Mouse (Mus musculus): Measurements from ENCODE around the gene Tmem131. TPM values are rescaled to one million over a fixed set of nuclear protein-coding genes. Genes with fewer than 3 reads are reported as not detected.

The Tmem131 gene
- total and polyA plus RNA-seq, 3 experiments, result 13.0 to 30.0 (median 28.1) TPM

- WGBS, result 40% methylated on average over 2 of the region's 2 CpGs
- TF ChIP-seq CTCF (IDR thresholded peaks at IDR 0.05) (no peak), EP300 (IDR thresholded peaks at IDR 0.05; ENCODE audit: insufficient read depth, low read depth, low read length) (no peak), POLR2A (IDR thresholded peaks at IDR 0.05; ENCODE audit: insufficient read depth, low read depth, low read length) (no peak)
- Histone ChIP-seq H3K4me1 (ENCODE audit: control insufficient read depth, insufficient read depth, low read length) (peaks cover 7% of the 10 kb centered on the region), H3K9ac (ENCODE audit: low read depth, low read length) (no peak overlapping the region), H3K79me2 (replicated peaks; ENCODE audit: control insufficient read depth, insufficient read depth, low read length) (peaks cover 3% of the 10 kb centered on the region), H3K36me3 (ENCODE audit: control insufficient read depth, insufficient read depth, low read length) (peaks cover 15% of the 10 kb centered on the region), H3K4me3 (no peak overlapping the region; the same call in 1 of the 2 replicates), H3K27me3 (ENCODE audit: control insufficient read depth, insufficient read depth, low read length) (no peaks in the 10 kb centered on the region), H3K27ac (no peak overlapping the region)
- intact Hi-C loops (cut with DNase I), result loop anchor here (5.0 kb wide), 3 partner anchors 35 to 115 kb away; no protein-coding TSS in a partner anchor
- no peak for DNase-seq
Observed at GRCm38 (mm10) chr1:36937015-36937414, 6.5 kb downstream of the Tmem131 start.

- peaks cover 15% of the 10 kb centered on the region for H3K36me3 ChIP-seq (ENCODE audit: control insufficient read depth, insufficient read depth, low read length)
- H3K27me3 ChIP-seq (ENCODE audit: control insufficient read depth, insufficient read depth, low read length), result no peaks in the 10 kb centered on the region
- DNase-seq, result no peak
- intact Hi-C loops (cut with DNase I), result loop anchor here (5.0 kb wide), 3 partner anchors 34 to 114 kb away; no protein-coding TSS in a partner anchor
- no peak overlapping the region for H3K4me3 ChIP-seq
- H3K9ac ChIP-seq (ENCODE audit: low read depth, low read length), result no peak overlapping the region
- peaks cover 7% of the 10 kb centered on the region for H3K4me1 ChIP-seq (ENCODE audit: control insufficient read depth, insufficient read depth, low read length)
- H3K27ac ChIP-seq, result no peak overlapping the region
- 49% methylated on average over 7 of the region's 7 CpGs for WGBS
- TF ChIP-seq POLR2A (IDR thresholded peaks at IDR 0.05; ENCODE audit: insufficient read depth, low read depth, low read length), result no peak
- no peak for TF ChIP-seq CTCF (IDR thresholded peaks at IDR 0.05)
- TF ChIP-seq EP300 (IDR thresholded peaks at IDR 0.05; ENCODE audit: insufficient read depth, low read depth, low read length), result no peak
- peaks cover 4% of the 10 kb centered on the region for H3K79me2 ChIP-seq (replicated peaks; ENCODE audit: control insufficient read depth, insufficient read depth, low read length)
Observed at GRCm38 (mm10) chr1:36936567-36936966, 6.9 kb downstream of the Tmem131 start.

- no peak overlapping the region for H3K4me3 ChIP-seq
- H3K9ac ChIP-seq (ENCODE audit: low read depth, low read length), result no peak overlapping the region
- H3K36me3 ChIP-seq (ENCODE audit: control insufficient read depth, insufficient read depth, low read length), result peaks cover 13% of the 10 kb centered on the region
- peaks cover 7% of the 10 kb centered on the region for H3K79me2 ChIP-seq (replicated peaks; ENCODE audit: control insufficient read depth, insufficient read depth, low read length)
- no peak overlapping the region for H3K27ac ChIP-seq
- DNase-seq, result no peak
- WGBS, result 24% methylated on average over 6 of the region's 6 CpGs
- intact Hi-C loops (cut with DNase I), result loop anchor here (5.0 kb wide), 3 partner anchors 32 to 112 kb away; no protein-coding TSS in a partner anchor
- H3K4me1 ChIP-seq (ENCODE audit: control insufficient read depth, insufficient read depth, low read length), result peaks cover 7% of the 10 kb centered on the region
- H3K27me3 ChIP-seq (ENCODE audit: control insufficient read depth, insufficient read depth, low read length), result no peaks in the 10 kb centered on the region
- no peak for TF ChIP-seq CTCF (IDR thresholded peaks at IDR 0.05)
- no peak for TF ChIP-seq POLR2A (IDR thresholded peaks at IDR 0.05; ENCODE audit: insufficient read depth, low read depth, low read length)
- TF ChIP-seq EP300 (IDR thresholded peaks at IDR 0.05; ENCODE audit: insufficient read depth, low read depth, low read length), result no peak
Observed at GRCm38 (mm10) chr1:36934778-36935177, 8.7 kb downstream of the Tmem131 start.

GRCm38 (mm10) chr1:36933965-36934585, 9.4 kb downstream of the Tmem131 start:
- Histone ChIP-seq H3K4me1 (ENCODE audit: control insufficient read depth, insufficient read depth, low read length) (peaks cover 8% of the 10 kb centered on the region), H3K9ac (ENCODE audit: low read depth, low read length) (no peak overlapping the region), H3K79me2 (replicated peaks; ENCODE audit: control insufficient read depth, insufficient read depth, low read length) (peaks cover 7% of the 10 kb centered on the region), H3K4me3 (no peak overlapping the region), H3K27ac (no peak overlapping the region), H3K36me3 (ENCODE audit: control insufficient read depth, insufficient read depth, low read length) (peaks cover 13% of the 10 kb centered on the region), H3K27me3 (ENCODE audit: control insufficient read depth, insufficient read depth, low read length) (no peaks in the 10 kb centered on the region)
- no peak for TF ChIP-seq POLR2A (IDR thresholded peaks at IDR 0.05; ENCODE audit: insufficient read depth, low read depth, low read length)
- TF ChIP-seq EP300 (IDR thresholded peaks at IDR 0.05; ENCODE audit: insufficient read depth, low read depth, low read length), result no peak
- no peak for TF ChIP-seq CTCF (IDR thresholded peaks at IDR 0.05)
- DNase-seq, result no peak
- intact Hi-C loops (cut with DNase I), result no loop called here
- 44% methylated on average over 8 of the region's 8 CpGs for WGBS

- intact Hi-C loops (cut with DNase I), result no loop called here
- WGBS, result 79% methylated on average over 1 of the region's 1 CpGs
- no peak overlapping the region for H3K9ac ChIP-seq (ENCODE audit: low read depth, low read length)
- no peak overlapping the region for H3K27ac ChIP-seq
- TF ChIP-seq EP300 (IDR thresholded peaks at IDR 0.05; ENCODE audit: insufficient read depth, low read depth, low read length) (no peak), POLR2A (IDR thresholded peaks at IDR 0.05; ENCODE audit: insufficient read depth, low read depth, low read length) (no peak)
- H3K4me3 ChIP-seq, result no peak overlapping the region
- peaks cover 12% of the 10 kb centered on the region for H3K4me1 ChIP-seq (ENCODE audit: control insufficient read depth, insufficient read depth, low read length)
- no peak for DNase-seq
- H3K27me3 ChIP-seq (ENCODE audit: control insufficient read depth, insufficient read depth, low read length), result no peaks in the 10 kb centered on the region
- peaks cover 7% of the 10 kb centered on the region for H3K79me2 ChIP-seq (replicated peaks; ENCODE audit: control insufficient read depth, insufficient read depth, low read length)
- H3K36me3 ChIP-seq (ENCODE audit: control insufficient read depth, insufficient read depth, low read length), result peaks cover 10% of the 10 kb centered on the region
Observed at GRCm38 (mm10) chr1:36932231-36932630, 11.2 kb downstream of the Tmem131 start.

GRCm38 (mm10) chr1:36930911-36931310, 12.6 kb downstream of the Tmem131 start:
- intact Hi-C loops (cut with DNase I), result no loop called here
- Histone ChIP-seq H3K9ac (ENCODE audit: low read depth, low read length) (no peak overlapping the region), H3K79me2 (replicated peaks; ENCODE audit: control insufficient read depth, insufficient read depth, low read length) (peaks cover 7% of the 10 kb centered on the region), H3K4me1 (ENCODE audit: control insufficient read depth, insufficient read depth, low read length) (peaks cover 15% of the 10 kb centered on the region), H3K4me3 (no peak overlapping the region), H3K27me3 (ENCODE audit: control insufficient read depth, insufficient read depth, low read length) (no peaks in the 10 kb centered on the region), H3K36me3 (ENCODE audit: control insufficient read depth, insufficient read depth, low read length) (peaks cover 7% of the 10 kb centered on the region), H3K27ac (no peak overlapping the region)
- no peak for DNase-seq
- TF ChIP-seq EP300 (IDR thresholded peaks at IDR 0.05; ENCODE audit: insufficient read depth, low read depth, low read length), result no peak
- TF ChIP-seq CTCF (IDR thresholded peaks at IDR 0.05), result no peak
- no peak for TF ChIP-seq POLR2A (IDR thresholded peaks at IDR 0.05; ENCODE audit: insufficient read depth, low read depth, low read length)
- WGBS, result 75% methylated on average over 8 of the region's 8 CpGs
